Mouse (Mus musculus): ENCODE measurements around the gene B9d2.

The B9d2 gene

GRCm38 (mm10) chr7:25675405-25675804 is 5.2 kb upstream of the B9d2 start:
- DNase-seq, result peak; percentile 50

DNA sequence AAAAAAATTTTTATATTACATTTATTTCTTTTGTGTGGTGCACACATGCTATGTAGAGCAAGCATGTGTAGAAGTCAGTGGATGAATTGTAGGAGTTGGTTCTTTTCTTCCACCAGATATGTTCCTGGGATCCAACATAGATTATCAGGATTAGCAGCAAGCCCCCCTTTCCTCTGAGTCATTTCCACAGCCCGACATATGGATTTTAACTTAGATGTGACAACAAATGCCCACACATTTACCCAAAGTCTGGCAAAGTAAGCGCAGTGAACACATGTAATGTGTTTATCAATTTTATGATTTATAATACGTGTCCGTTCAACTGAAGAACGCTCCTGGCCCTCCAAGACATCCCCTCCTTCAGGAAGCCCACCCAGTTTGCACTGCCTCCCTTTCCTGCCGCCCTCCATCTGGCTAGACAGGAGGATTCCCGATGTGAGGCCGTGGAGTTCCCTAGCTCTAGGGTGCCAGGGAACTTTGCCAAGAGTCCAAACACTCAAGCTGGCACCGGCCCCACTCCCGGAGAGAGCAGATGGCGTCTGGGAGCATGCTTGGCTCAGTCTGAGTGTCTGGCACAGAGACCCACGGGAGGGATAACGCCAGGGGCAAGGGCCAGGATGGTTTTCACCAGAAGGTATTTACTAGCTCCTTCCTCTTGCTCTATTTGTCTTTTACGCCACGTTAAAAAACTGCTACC is 4.3 kb upstream of the B9d2 start:
- peak; percentile 97 for DNase-seq

GRCm38 (mm10) chr7:25677013-25677412 is 3.6 kb upstream of the B9d2 start:
- no peak for DNase-seq

DNA sequence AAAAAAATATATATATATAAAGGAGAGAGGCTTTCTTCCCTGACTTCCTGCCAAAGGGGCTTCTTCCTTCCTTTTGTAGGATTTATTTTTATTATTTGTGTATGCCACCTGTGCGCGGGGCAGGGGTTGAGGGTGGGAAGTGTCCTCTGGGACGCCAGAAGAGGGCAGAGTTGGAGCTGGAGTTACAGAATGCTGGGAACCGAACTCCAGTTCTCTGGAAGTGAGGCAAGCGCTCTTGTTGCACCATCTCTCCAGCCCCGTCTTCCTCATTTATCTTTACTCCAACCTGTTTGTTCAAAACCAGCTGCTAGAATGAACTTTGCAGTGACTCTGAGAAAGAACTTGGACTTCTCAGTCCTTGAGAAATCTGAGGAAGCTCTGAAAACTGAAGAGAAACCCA is 609 bp upstream of the B9d2 start:
- no peak for DNase-seq

- no peak for DNase-seq
Observed at GRCm38 (mm10) chr7:25681341-25682231, 1.0 kb downstream of the B9d2 start.

DNA sequence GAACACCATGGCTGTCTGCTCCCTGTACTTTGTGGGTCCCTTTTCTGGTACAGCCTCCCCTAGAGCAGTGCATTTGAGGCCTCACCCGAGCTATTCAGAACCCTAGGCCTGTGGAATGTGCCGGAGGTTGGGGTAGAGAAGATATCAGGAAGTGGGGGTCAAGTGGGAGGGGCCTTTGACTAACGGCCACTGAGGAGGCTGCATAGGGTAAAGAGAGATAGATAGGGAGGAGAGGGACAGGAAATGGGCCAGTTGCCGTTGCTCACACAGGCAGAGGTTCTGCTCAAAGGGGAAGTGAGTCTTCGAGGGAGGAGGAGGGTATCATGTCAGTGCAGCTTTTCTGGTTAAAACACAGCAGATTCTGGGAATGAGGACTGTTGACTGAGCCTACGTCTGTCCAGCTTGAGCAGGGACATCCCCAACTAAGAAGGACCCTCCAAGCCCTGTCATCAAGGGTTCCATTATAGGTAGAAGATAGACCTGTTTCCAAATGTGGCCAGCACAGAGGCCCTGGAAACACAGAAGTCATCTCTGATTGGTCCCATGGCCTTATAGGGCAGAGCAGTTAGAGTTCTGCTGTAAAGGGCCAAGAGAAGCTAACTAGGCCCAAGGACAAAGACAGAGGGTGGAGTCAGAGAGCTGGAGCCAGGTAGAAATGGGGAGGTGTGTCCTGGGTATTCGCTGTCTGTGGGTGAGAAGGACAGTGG is 3.0 kb downstream of the B9d2 start:
- no peak for DNase-seq

GRCm38 (mm10) chr7:25684659-25685058 is 4.1 kb downstream of the B9d2 start:
- no peak for DNase-seq

- DNase-seq, result no peak
Observed at GRCm38 (mm10) chr7:25685926-25686470, 5.4 kb downstream of the B9d2 start.

GRCm38 (mm10) chr7:25686680-25687531 is 6.3 kb downstream of the B9d2 start, which contains the start of gene Tgfb1:
TSS of gene Tgfb1 (plus strand) at chr7:25687002.
- DNase-seq, result no peak

DNA sequence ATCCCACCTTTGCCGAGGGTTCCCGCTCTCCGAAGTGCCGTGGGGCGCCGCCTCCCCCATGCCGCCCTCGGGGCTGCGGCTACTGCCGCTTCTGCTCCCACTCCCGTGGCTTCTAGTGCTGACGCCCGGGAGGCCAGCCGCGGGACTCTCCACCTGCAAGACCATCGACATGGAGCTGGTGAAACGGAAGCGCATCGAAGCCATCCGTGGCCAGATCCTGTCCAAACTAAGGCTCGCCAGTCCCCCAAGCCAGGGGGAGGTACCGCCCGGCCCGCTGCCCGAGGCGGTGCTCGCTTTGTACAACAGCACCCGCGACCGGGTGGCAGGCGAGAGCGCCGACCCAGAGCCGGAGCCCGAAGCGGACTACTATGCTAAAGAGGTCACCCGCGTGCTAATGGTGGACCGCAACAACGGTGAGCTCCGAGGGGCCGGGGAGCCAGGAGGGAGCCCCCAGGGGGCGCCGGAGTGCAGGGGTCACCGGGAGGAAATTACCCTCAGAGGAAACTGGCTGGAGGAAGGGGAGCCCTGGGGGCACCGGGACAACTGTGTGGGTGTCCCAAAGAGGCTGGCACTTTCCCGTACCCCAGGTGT is 7.3 kb downstream of the B9d2 start:
- DNase-seq, result no peak

DNA sequence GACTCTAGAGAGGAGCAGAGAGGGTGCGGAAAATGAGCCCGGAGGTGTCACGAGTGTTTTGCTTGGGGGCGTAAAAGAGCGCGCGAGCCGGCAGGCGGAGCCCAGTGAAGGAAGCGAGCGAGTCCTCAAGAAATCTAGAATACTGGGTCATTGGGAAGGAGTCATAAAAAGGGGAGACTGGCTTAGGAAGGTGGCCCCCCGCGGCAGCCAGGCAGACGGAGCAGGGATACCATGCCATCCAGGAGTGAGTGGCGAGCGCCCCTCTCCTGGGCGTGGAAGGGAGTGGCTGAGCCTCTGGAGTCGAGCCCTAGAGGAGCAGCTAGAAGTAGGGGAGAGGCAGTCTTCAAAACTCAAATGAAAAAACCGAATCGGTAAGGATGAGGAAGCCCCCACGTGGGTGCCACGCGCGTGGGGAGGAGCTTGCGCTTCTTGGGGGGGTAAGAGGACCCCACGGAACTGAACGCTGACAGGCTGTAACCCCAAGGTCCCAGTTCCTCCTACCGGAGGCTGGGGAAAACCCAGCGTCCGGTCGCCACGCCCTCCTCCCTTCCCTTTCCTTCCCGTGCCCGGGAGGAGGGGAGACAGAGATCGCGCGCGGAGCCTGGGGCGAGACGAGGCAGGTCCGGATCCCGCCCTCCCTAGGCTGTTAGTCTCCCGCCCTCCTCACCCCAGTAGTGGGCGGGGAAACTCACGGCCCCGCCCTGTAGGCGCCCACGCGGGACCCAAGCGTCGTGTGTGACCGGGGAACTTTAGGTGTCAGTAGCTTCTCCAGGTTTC is 8.4 kb downstream of the B9d2 start:
- no peak for DNase-seq

GRCm38 (mm10) chr7:25689603-25690021 is 9.0 kb downstream of the B9d2 start:
- no peak for DNase-seq

- no peak for DNase-seq
Observed at GRCm38 (mm10) chr7:25690051-25690450, 9.5 kb downstream of the B9d2 start.

- no peak for DNase-seq
Observed at GRCm38 (mm10) chr7:25694104-25694503, 13.5 kb downstream of the B9d2 start.

DNA sequence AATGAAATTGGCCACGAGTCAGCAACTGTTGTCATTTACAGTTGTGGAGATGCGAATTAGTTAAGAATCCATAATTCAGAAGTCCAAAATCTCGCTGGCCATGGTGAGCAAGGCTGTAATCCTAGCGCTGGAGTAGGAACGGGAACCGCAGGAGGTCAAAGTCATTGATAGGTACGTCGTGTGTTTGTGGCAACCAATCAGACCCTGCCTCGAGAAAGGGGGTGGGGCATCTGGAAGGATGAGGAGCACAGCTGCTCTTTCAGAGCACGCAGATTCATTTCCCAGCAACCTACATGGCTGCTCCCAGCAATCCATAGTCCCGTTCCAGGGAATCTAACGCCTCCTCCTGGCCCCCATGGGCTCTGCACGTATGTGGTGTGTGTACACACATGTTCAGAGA is 19.3 kb downstream of the B9d2 start:
- no peak for DNase-seq

GRCm38 (mm10) chr7:25700732-25701131 is 20.2 kb downstream of the B9d2 start:
- DNase-seq, result no peak

DNA sequence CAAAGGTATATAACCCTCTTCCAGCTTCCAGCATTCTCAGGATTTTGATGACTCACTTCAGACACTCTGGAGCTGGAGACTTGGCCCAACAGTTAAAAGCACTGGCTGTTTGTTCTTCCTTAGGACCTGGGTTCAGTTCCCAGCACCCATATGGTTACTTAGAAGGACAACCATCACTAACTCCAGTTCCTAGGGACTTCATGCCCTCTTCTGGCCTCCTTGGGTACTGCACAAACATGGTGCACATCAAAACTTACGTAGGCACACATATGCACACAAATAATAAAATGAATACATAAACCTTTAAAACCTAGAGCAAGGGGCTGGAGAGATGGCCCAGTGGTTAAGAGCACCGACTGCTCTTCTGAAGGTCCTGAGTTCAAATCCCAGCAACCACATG is 21.8 kb downstream of the B9d2 start:
- no peak for DNase-seq

DNA sequence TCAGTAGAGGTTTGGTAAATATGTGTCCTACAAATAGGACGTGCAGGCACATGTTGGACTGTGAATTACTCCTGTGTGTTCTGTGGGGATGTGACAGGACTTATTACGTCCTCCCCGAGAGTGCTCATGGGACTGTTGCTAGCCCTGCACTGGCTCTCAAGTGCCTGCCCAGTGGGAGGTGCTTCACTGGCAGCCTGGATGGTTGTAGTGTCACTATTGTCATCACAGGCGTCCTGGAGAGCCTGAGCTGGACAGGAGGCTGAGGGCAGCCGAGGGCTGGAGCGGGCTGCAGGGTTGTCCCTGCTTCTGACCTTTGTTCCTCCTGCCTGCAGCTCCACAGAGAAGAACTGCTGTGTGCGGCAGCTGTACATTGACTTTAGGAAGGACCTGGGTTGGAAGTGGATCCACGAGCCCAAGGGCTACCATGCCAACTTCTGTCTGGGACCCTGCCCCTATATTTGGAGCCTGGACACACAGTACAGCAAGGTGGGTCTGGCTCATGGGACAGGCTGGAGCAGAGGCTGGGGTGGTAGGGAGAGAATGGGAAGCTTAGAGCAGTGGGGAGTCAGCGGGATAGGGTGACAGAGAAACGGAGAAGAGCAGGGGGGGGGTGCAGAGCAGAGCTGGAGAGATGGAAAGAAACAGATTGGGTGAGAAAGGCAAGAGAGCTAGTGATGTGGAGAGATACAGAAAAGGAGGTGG is 23.4 kb downstream of the B9d2 start:
- no peak for DNase-seq

DNA sequence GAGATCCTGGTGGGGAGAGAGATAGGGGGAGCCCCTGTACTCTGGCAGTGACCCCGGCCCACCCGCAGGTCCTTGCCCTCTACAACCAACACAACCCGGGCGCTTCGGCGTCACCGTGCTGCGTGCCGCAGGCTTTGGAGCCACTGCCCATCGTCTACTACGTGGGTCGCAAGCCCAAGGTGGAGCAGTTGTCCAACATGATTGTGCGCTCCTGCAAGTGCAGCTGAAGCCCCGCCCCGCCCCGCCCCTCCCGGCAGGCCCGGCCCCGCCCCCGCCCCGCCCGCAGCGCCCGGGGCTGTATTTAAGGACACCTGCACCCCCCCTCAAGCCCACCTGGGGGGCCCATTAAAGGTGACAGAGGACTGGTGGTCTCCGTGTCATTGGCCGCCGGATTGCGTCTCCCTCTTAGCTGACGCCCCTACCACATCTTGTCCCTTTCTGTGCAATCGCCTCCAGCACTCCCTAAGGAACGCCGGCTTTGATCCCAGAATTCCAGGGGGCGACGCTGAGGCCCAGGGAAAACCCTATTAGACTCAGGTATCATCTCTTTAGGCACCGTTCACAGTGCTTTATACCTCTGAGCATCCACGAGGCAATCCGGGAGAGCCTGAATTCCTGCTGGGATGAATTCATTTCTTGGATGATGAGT is 24.3 kb downstream of the B9d2 start:
- DNase-seq, result no peak

DNA sequence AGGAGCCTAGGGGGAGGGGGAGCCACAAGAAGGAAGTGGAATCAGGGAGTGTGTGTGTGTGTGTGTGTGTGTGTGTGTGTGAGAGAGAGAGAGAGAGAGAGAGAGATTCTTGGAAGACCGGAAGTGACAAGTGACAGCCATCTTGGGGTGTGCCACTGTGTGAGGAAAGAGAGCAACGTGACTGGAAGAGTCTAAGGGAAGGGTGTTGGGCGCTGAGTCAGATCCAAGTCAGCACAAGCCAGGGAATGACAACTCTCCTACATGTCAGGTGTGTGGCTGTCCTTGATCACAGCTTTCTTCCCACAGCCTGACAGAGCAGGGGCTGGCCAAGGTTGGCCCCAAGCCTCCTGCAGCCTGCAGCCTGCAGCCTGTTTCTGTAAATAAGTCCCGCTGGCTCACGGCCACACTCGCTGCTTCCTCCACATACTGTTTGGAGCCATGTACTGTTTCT is 25.2 kb downstream of the B9d2 start:
- DNase-seq, result no peak

Data from cerebellum, adult 11-12 months (tissue).